Mouse (Mus musculus): Measurements from ENCODE around the gene Dmd.

- TF ChIP-seq CTCF (IDR thresholded peaks at IDR 0.05; ENCODE audit: insufficient read depth, low read depth, low read length) (no peak), POLR2A (IDR thresholded peaks at IDR 0.05; ENCODE audit: insufficient read depth, low read depth, low read length) (no peak)
Observed at GRCm38 (mm10) chrX:85171264-85171663, 2222.6 kb downstream of the Dmd start.

All from olfactory bulb, adult 2 months (tissue).